Mouse (Mus musculus) thymus, postnatal 0 days (tissue): Measurements from ENCODE around the gene Ush1g. TPM values are rescaled to one million over a fixed set of nuclear protein-coding genes. Genes with fewer than 3 reads are reported as not detected.

Experiments used
- DNase-seq: peaks from one replicate; pipeline ENCODE4 v3.0.0-alpha.2; 2015; ENCODE audit warnings: low spot score
- polyA plus RNA-seq: library from polyadenylated mRNA; unstranded; fragments of >200 nt; fragmentation: Nextera tagmentation; extraction: Ambion mirVana; gene quantifications from 2 replicates; pipeline ENCODE4 v1.2.1, GENCODE M21; 2015

Gene Ush1g
- polyA plus RNA-seq, 1 experiment from 2014 or later, result not detected

DNA sequence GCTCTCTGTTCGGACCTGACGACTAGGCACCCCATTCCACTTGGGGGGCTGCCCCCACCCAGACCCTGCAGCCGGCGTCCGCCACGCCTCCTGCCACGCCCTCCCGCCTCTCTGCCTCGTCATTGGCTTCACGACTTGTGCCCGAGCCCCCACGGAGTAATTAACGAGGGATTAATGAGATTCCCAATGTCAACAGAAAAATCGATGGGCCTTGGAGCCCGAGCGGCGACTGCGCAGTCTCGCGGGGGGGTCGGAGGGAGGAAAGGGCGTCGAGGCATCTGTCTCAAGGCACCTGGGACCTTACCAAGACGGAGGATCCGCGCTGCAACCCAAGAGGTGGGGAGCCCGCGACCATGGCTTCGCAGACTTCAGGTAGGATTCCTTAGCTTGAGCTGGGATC, 12.7 kb upstream of the Ush1g start, which contains the start of gene Otop3:
Gene Otop3 (plus strand): TSS at position 201 of the 400 bp plus-strand sequence.
- DNase-seq, result no peak

DNA sequence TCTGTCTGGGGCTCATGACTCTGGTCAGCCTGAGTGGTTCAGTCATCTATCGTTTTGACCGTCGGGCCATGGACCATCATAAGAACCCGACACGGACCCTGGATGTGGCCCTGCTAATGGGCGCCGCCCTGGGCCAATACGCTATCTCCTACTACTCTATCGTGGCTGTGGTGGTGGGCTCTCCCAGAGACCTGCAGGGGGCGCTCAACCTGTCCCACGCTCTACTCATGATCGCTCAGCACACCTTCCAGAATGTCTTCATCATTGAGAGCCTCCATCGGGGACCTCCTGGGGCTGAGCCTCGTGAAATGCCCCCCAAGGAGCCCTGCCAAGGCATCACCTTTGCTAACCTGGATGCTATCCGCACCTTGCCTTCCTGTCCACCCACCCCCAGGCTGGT, 7.5 kb upstream of the Ush1g start:
- DNase-seq, result peak; percentile 21

DNA sequence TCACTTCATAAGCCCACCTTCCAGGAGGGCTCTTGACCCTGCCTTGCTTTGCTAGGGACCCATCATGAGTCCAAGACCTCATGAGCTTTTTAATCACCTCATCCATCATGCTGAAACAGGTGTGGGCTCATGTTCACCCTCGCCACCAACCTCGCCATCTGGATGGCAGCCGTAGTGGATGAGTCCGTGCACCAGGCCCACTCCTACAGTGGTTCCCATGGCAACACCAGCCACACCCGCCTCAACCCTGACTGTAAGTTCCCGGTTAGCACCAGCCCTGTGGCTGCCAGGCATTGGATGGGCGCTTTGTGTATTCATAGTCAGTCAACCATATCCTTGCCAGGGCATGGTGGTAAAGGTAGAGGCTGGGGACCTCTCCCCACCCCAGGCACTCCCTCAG, 4.9 kb upstream of the Ush1g start:
- DNase-seq, result no peak

DNA sequence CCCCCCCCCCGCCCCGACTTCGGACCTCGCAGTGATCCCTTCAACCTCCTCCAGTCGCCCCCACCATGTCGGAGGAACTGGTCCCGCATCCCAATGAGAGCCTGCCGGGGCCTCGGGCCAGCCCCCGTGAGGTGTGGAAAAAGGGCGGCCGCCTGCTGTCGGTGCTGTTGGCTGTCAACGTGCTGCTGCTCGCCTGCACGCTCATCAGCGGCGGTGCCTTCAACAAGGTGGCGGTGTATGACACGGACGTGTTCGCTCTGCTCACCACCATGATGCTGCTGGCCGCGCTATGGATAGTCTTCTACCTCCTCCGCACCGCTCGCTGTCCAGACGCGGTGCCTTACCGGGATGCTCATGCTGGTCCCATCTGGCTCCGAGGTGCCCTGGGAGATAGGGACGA, 1.5 kb upstream of the Ush1g start:
- no peak for DNase-seq

DNA sequence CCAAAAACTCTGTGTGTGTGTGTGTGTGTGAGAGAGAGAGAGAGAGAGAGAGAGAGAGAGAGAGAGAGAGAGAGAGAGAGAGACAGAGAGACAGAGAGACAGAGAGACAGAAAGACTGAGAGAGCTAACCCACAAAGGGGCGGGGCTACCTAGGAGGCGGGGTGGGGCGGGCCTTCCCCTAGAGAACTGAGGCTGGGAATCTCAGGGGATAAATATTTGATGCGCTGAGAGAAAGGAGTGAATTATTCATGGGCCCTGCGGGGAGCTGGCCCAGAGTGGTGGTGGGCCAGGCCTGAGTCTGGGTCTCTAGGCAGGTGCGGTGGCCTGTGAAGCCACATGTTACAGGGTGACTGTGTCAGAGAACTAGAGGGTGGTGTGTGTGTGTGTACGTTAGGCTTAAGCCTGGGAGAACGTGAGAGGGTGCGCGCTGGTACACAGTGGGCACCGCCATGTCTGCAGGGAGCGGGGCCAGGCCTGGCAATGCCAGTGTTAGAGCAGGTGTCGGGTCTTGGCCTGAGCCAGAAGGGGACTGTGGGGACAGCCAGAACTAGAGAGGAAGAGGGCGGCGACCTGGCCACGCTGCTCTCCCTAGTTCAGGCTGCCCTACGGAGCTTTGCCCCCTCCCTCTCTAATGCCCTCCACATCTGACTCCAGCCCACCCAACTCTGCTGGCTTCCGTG, 2.0 kb downstream of the Ush1g start:
- no peak for DNase-seq

DNA sequence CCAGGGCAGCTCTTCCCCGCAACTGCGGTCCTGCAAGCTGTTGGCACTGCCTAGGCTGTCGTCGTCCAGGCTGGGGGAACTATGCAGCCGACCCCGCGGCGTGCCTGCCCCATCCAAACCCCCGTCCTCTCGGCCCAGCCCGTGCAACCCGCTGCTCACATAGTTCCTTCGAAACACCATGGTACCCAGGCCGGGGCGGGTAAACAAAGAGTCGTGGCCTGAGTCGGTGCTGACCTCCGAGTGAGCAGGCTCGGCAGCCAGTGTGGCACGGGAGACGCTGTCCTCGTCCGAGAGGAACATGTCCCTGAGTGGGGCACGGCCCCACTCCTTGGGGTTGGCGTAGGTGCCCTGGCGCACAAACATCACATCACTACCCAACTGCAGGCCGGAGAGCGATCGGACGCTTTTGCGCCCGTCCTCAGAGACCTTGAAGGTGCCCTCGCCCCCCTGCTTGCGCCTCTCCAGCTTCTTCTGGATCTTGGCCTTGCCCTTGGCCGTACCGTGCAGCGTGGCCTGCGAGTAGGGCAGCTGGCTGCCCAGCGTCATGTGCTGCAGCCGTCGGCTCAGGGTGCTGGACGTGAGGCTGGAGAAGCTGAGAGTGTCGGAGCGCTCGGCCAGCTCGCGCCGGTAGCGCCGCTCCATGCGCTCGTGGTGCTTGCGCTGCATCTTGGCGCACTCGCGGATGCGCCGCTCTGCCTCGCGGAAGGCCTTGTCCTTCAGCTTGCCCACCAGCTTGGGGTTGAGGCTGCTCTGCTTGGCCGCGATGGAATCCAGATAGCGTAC, 3.4 kb downstream of the Ush1g start:
- no peak for DNase-seq

DNA sequence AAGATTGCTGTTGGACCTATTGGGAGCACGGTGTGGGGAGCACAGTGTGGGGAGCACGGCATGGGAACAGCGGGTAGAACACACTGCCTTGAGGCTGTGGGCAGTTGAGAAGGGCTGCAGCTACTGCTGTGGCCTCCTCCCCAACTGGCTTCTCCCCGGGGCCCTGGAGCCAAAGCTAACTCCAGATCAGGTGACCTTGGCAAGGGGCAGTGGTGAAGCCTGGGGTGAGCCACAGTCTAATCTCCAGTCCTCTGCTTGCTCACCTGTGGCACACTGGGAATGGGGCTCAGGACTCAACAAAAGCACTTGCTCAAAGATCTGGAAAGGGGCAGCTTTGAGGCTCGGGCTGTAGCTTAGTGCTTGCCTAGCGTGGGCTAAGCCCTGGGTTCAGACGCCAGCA, 4.6 kb downstream of the Ush1g start:
- no peak for DNase-seq

DNA sequence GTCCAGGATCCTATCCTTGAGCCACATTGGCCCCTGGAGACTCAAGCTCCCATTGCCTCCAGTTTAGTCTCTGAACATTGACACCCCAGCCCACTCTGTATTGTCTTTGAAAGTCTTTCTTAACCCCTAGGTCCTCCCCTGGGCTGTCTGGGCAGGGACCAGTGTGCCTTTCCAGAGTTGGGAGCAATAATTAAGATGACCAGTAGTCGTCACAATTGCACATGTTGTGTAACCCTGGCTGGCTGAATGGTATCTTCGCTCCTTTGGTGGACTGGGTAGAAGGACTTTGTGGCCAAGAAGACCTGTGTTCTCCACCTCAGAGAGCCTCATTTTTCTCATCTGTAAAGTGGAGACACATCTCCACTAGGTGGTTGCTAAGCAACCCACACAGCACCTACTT, 7.6 kb downstream of the Ush1g start:
- no peak for DNase-seq

DNA sequence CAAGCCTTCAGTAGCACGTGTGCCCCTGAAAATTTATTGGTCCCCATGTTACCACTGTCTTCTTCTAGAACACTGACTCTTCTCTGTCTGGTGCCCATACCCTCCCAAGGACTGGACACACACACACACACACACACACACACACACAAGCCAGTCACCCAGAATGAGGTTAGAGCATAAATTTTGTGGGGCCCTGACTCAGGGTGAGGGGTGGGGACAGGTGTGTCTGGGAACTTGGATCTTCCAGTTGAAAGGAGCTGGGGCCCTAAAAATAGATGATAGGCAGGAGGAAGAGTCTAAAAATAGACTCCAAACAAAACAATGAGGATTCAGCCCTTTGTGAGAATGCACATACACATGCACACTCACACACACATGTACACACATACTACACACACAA, 13.1 kb downstream of the Ush1g start:
- DNase-seq, result no peak

DNA sequence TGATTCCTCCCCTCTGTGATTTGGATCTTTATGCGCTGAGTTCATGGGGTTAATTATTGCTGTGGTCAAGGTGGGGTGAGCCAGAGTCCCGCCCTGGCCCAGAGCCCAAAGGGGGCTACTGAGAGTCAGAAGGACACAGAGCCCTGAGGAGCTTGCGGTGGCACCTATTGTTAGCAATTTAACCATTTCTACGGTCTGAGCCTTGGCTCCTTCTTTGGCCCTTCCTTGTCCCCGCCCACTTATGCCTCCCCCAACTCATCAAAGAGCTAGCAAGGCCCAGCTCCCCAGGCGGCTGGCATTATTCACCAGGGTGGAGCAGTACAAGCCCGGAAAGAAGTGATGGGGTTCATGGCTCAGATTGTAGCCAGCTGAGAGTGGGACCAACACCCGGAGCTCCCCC, 15.0 kb downstream of the Ush1g start, which contains the start of gene Otop2:
Gene Otop2 (plus strand): TSS at position 301 of the 400 bp plus-strand sequence.
- DNase-seq, result no peak

DNA sequence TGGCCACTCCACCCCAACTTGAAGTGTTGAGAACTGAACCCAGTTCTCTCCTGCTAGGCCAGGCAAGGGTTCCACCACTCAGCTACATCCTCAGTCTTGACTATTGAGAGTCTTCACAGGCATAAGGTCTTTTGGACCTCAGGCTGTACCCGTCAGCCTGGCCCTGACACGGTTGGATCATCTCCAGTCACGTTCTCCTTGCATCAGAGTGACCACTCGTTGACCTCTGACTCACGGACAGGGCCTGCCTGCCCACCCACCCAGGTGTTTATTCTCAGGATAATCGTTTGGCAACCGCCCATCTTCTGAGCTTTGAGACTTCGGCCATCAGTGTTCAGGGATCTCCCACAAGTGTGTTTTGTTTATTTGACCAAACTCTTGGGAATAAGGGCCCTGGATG, 18.7 kb downstream of the Ush1g start:
- no peak for DNase-seq

DNA sequence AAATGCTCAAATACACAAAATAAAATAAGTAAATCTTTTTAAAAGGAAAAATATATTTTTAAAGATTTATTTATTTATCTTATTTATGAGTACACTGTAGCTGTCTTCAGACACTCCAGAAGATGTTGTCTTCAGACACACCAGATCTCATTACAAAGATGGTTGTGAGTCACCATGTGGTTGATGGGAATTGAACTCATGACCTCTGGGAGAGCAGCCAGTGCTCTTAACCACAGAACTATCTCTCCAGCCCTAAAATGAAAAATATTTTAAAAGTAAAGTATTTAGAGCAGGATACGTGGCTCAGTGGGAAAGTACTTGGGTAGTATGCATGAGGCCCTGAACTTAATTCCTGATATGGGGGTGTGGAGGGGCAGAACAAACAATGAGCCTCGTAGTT, 20.5 kb downstream of the Ush1g start:
- DNase-seq, result no peak

DNA sequence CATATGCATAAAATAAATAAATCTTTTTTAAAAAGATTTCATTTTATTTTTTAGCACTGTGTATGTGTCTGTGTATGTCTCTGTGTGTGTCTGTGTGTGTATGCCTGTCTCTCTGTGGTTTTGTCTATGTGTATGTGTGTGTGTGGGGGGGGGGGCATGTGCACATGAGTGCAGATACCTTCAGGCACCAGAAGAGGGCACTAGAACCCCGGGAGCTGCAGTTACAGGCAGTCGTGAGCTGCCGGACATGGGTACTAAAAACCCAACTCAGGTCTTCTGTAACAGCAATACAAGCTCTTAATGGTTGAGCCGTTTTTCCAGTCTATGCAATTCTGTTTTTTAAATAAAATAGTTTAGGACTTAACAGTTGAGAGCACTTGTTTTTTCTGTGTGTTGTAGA, 21.1 kb downstream of the Ush1g start:
- no peak for DNase-seq

DNA sequence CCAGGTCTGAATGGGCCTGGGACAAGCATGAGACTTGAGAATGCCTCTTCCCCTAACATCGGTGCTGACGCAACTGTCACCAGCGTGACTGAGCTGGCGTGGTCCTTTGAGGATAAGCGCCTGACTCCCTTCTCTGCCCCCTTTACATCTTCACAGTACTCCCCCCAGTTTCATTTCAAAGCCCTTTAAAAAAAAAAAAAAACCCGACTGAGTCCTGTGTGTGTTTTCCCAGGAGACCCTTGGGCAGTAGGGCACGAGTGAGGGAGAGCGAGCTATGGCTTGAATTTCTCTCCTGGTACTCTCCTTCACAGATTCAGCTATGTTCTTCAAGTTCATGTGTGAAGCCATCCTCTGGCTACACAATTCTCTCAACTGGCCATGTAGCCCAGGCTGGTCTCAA, 23.7 kb downstream of the Ush1g start:
- no peak for DNase-seq

DNA sequence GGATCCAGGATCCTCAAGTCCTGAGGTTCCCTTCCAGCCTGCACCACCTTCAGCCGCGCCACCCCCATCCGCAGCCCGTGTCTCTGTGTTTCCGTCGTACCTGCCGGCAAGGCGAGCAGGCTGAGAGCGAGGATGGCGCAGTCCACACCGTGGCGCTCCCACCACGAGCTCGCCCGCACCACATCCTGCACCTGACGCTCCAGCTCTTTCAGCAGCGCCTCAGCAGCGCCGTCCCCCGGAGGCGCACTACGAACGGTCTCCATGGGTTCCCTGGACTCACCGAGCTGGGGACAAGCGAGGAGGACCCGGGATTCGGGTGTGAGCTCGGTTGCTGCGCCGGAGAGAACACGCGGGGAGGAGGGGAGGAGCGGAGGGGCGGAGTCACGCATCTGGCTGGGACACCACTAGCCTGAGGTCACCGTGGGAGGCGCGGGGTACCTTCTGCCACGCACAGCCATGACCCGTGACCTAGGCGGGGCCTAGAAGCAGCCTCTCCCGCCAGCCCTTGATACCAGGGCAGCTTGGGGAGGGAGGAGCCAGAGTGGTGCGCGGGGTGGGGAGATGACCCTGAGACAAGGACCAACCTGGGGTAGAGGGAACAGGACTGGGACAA, 24.5 kb downstream of the Ush1g start, which contains the start of gene Fads6:
Gene Fads6 (minus strand): TSS at position 450 of the 613 bp plus-strand sequence.
- peak; percentile 86 for DNase-seq

DNA sequence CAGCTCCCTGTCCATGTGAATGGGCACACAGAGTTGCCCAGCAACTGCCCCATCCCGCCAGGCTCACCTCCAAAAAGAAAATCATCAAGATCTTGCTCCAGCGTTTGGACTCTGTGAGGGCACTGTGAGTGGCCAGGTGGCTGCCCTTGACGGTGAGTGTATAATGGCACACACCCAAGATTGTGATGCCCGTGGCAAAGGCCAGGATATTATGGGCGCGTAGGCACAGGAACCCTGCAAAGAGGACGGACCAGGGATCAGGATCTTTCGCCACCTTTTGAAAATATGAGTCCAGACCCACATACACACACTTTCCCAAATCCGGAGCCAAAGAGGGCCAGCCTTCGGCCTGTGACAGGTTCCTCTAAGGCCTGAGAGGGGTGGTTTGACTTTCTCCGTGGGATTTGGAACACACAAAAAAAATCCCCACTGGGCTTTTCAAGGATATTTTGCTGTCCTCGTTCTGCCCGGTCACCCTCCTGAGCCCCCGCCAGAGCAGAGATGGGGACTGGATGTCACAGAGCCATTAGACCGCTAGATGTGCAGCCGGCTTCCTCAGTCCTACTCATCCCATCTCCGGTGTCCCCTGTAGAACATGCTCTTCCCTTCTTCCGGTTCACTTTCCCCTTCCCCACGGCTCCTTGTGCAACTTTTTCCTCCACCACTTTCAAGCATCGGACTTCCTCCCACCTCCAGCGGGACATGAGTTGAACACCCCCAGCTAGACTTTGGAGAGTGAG, 25.2 kb downstream of the Ush1g start:
- no peak for DNase-seq

DNA sequence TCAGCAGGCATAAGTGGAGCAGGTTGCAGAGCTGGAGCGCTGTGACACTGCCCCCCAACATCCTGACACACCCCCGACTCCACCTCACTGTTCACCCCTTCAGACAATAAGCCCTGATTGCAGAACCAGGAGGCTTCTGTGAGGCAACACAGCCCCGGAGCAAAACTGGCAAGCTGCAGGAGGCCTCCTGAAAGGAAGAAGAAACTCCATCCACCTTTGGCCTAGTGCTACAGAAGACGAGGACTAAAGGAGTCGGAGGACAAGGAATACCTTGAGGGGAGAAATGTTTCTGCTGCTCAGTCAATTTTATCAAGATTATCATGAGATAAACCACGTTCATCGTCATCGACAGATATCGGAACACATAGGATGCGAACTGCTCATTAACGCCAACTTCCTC, 25.9 kb downstream of the Ush1g start:
- no peak for DNase-seq

DNA sequence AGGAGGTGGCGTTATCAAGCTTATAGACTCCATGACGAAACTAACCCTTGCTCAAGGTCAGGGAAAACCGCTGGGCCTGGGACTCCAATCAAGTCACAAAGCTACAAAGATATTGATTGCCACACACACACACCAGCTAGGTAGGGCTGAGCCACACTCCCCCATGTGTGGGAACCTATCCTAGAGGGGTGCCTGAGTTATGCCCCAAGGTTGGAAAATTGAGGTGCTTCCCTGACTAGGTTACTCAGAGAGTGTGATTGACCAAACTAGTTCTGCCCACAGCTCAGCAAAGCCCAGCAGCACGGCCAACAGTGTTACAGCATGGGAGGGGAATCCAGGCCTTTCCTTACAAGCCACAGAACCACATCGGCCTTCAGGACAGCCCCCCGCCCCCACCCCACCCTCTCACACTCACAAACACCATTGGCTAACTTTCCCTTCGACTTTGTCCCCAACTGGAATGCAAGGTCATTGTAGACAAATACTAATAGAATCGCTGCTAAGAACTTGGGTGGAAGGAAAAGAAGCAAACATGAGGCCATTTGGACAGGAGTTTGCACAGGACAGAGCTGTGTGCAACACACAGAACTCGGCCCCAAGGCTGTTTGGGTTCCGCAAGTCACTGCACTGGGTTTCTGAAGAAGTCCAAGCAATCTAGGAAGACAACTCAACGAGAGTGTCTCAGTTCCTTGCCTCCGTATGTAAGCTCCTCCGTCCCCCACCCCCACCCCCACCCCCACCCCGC, 29.0 kb downstream of the Ush1g start:
- no peak for DNase-seq

DNA sequence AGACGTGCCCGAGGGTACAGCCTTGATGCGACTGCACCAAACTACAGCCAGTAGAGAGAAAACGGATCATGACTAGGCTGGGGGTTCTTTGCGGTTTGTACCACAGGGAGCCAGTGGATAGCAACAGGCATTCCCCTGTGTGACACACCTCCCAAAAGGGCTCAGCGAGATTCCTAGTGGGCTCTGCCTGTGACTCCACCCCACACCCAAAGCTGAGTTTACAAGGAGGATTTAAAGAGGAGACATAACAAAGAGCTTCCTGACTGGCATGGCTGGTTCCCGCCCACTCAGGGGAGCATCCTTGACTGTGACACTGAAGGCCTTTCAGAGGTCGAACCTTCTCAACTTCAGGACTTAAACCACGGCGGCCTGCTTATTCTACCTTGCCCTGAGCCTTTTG, 30.3 kb downstream of the Ush1g start:
- DNase-seq, result no peak

DNA sequence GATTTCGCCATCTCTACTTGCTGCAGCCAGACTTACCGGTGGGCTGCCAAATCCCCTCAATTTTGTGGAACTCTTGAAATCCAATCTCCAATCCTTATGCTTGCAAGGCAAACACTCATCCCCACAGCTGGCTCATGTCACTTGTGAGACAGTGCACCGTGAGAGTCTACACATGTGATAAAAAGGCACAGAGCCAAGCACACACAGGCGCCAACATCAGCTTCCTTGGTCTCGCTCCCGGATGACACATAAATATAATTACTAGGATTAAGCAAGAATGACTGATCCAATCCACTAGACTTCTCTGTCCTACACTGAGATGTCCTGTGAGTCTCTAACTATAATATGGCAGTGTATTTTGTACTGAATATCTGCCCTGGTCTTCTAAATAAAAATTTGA, 30.9 kb downstream of the Ush1g start:
- no peak for DNase-seq

DNA sequence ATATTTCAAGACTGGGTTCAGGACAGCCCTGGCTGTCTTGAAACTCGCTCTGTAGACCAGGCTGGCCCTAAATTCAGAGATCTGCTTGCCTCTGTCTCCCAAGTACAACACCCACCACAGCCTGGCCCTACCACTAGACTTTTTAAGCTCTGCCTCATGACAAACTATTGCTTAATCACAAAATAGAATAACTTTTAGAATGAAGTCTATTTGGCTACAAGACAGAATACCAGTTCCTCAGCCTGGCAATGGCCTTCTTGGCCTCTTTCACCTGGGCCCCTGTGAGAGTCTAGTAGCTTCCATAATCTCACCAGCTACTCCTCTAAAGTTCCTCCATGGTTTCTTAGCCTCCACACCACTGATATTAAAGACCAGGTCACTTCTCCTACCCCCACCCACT, 31.5 kb downstream of the Ush1g start:
- DNase-seq, result no peak
